In genomic region chr11:101307744-101308143, GRCm38 (mm10) we compare ENCODE assay signal across 26 mouse cellular contexts. TPM values are rescaled to one million over a fixed set of nuclear protein-coding genes. Genes with fewer than 3 reads are reported as not detected.
DNase-seq lines count a peak whose midpoint lies in the region; ATAC-seq and TF ChIP-seq lines count a peak whose summit lies in the region.
"Had no signal": no experiment of that assay in that cellular context is flagged by ENCODE, and none has a peak within 500 bp of the region (broad histone marks: within the 10 kb centered on the region; RNA-seq: fewer than 3 reads in every experiment).

No protein-coding gene starts in this region.

- no peak overlapping the region for H3K4me2 ChIP-seq in heart, embryonic 13.5 days
- H3K4me2 ChIP-seq in intestine, embryonic 15.5 days (replicated peaks) = no peak overlapping the region
- no peak overlapping the region for H3K4me2 ChIP-seq in stomach, postnatal 0 days (replicated peaks; ENCODE audit: low read depth)
- H3K4me2 ChIP-seq: embryonic facial prominence, embryonic 13.5 days; forebrain, embryonic 13.5 days; heart, embryonic 12.5 days; hindbrain, embryonic 12.5 days had no signal

- H3K36me3 ChIP-seq in heart, embryonic 13.5 days = no peaks in the 10 kb centered on the region
- no peaks in the 10 kb centered on the region for H3K36me3 ChIP-seq in ES-E14 (ENCODE audit: control insufficient read depth, insufficient read depth, low read length, poor library complexity, severe bottlenecking)
- no peaks in the 10 kb centered on the region for H3K36me3 ChIP-seq in intestine, embryonic 15.5 days
- no peaks in the 10 kb centered on the region for H3K36me3 ChIP-seq in stomach, postnatal 0 days (ENCODE audit: control insufficient read depth, insufficient read depth, low read length)
- H3K36me3 ChIP-seq: embryonic facial prominence, embryonic 13.5 days; heart, embryonic 12.5 days; hindbrain, embryonic 12.5 days had no signal

- H3K27ac ChIP-seq in heart, embryonic 13.5 days (replicated peaks) = no peak overlapping the region
- H3K27ac ChIP-seq in ES-E14 (ENCODE audit: insufficient read depth, low read depth, low read length, poor library complexity, severe bottlenecking) = no peak overlapping the region; the same call in 1 of the 2 replicates
- H3K27ac ChIP-seq in intestine, embryonic 15.5 days = no peak overlapping the region
- no peak overlapping the region for H3K27ac ChIP-seq in stomach, postnatal 0 days (replicated peaks)
- H3K27ac ChIP-seq: embryonic facial prominence, embryonic 13.5 days; forebrain, embryonic 13.5 days; gastrocnemius, adult 2 months; hindbrain, embryonic 12.5 days had no signal

- no peaks in the 10 kb centered on the region for H3K4me1 ChIP-seq in heart, embryonic 13.5 days
- H3K4me1 ChIP-seq in ES-E14 (ENCODE audit: control insufficient read depth in 2 of 2, insufficient read depth in 2 of 2, low read length in 2 of 2, poor library complexity in 1 of 2) = peaks cover 2 to 5% of the 10 kb centered on the region in 2 experiments; a peak in 1 of 4 replicates
- H3K4me1 ChIP-seq in intestine, embryonic 15.5 days (replicated peaks) = no peaks in the 10 kb centered on the region
- H3K4me1 ChIP-seq in stomach, postnatal 0 days (replicated peaks; ENCODE audit: control insufficient read depth, insufficient read depth) = no peaks in the 10 kb centered on the region
- H3K4me1 ChIP-seq: embryonic facial prominence, embryonic 13.5 days; forebrain, embryonic 13.5 days; heart, embryonic 12.5 days; hindbrain, embryonic 12.5 days had no signal

- peak overlapping the region; percentile 19; the same call in 1 of the 2 replicates for H3K9ac ChIP-seq in heart, embryonic 13.5 days
- no peak overlapping the region; the same call in 1 of the 2 replicates for H3K9ac ChIP-seq in ES-E14 (ENCODE audit: insufficient read depth, low read depth, low read length, poor library complexity, severe bottlenecking)
- no peak overlapping the region for H3K9ac ChIP-seq in intestine, embryonic 15.5 days
- no peak overlapping the region for H3K9ac ChIP-seq in stomach, postnatal 0 days (ENCODE audit: low read length)
- H3K9ac ChIP-seq: embryonic facial prominence, embryonic 13.5 days; forebrain, embryonic 13.5 days; forebrain, postnatal 0 days; heart, embryonic 12.5 days; hindbrain, embryonic 12.5 days had no signal

- H3K9me3 ChIP-seq in heart, embryonic 13.5 days = no peaks in the 10 kb centered on the region
- H3K9me3 ChIP-seq in ES-E14 (ENCODE audit: control insufficient read depth, insufficient read depth, low read depth, low read length) = no peaks in the 10 kb centered on the region
- no peaks in the 10 kb centered on the region for H3K9me3 ChIP-seq in intestine, embryonic 15.5 days
- no peaks in the 10 kb centered on the region for H3K9me3 ChIP-seq in stomach, postnatal 0 days (ENCODE audit: control insufficient read depth, low read length)
- H3K9me3 ChIP-seq: embryonic facial prominence, embryonic 13.5 days; forebrain, embryonic 13.5 days; heart, embryonic 12.5 days; hindbrain, embryonic 12.5 days had no signal

- in situ Hi-C loops in ES-E14 (cut with MboI; ENCODE audit: low sequenced_read_pairs in 2 of 2, unreplicated experiment in 2 of 2) = no loop called here

- no peak for TF ChIP-seq CTCF in stomach, postnatal 0 days (IDR thresholded peaks at IDR 0.05; ENCODE audit: low read depth)

- TF ChIP-seq EP300 in stomach, postnatal 0 days (optimal IDR thresholded peaks at IDR 0.05) = no peak

- no peak for ATAC-seq in heart, embryonic 13.5 days (ENCODE audit: extremely low read depth, insufficient number of reproducible peaks, low FRiP score, low TSS enrichment)
- peak; percentile 58 for ATAC-seq in intestine, embryonic 15.5 days
- ATAC-seq in stomach, postnatal 0 days (ENCODE audit: low FRiP score, low TSS enrichment) = peak; percentile 47; the same call in 1 of the 2 replicates
- ATAC-seq: activated CD4-positive, CD25-positive, alpha-beta regulatory T cell, adult 4 months; CD4-positive, CD25-positive, alpha-beta regulatory T cell, adult 4 months; forebrain, embryonic 13.5 days; forebrain, postnatal 0 days; hindbrain, embryonic 16.5 days had no signal

- H3K27me3 ChIP-seq in heart, embryonic 13.5 days (replicated peaks) = 0 out of 2 replicates have a peak, but pooled peaks cover 10% of the 10 kb centered on the region
- no peaks in the 10 kb centered on the region for H3K27me3 ChIP-seq in intestine, embryonic 15.5 days (replicated peaks)
- H3K27me3 ChIP-seq in stomach, postnatal 0 days (ENCODE audit: control insufficient read depth, insufficient read depth, low read length) = no peaks in the 10 kb centered on the region
- H3K27me3 ChIP-seq: heart, embryonic 12.5 days; hindbrain, embryonic 12.5 days had no signal

- DNase-seq in heart, postnatal 14 days = no peak
- peak; percentile 51 for DNase-seq in ES-E14 (ENCODE audit: low read depth, low spot score)
- no peak for DNase-seq in stomach, postnatal 0 days (ENCODE audit: low spot score)
- DNase-seq in right cerebral cortex, adult 18-20 months = no peak
- DNase-seq in spleen, postnatal 10 days (ENCODE audit: low spot score in 2 of 2) = no peak
- DNase-seq in adipocyte (ENCODE audit: low spot score) = no peak
- DNase-seq: adrenal gland, adult 2 months; adrenal gland, postnatal 25 days; B cell, adult 2 months; cerebellum, adult 18-20 months; cerebellum, adult 9-11 months; cerebellum, postnatal 36 days; forebrain, postnatal 0 days; gastrocnemius, adult 2 months; gastrocnemius, postnatal 25 days; heart, postnatal 4 days had no signal

- intact Hi-C loops in heart, postnatal 14 days (cut with DNase I) = no loop called here

- no peak overlapping the region for H3K4me3 ChIP-seq in heart, embryonic 13.5 days
- H3K4me3 ChIP-seq in ES-E14 (ENCODE audit: insufficient read depth in 1 of 2, low read depth in 1 of 2, low read length in 2 of 2, poor library complexity in 1 of 2, severe bottlenecking in 1 of 2) = no peak overlapping the region
- no peak overlapping the region for H3K4me3 ChIP-seq in intestine, embryonic 15.5 days (replicated peaks)
- no peak overlapping the region for H3K4me3 ChIP-seq in stomach, postnatal 0 days (ENCODE audit: low read depth, low read length)
- H3K4me3 ChIP-seq: embryonic facial prominence, embryonic 13.5 days; forebrain, embryonic 13.5 days; gastrocnemius, adult 2 months; heart, embryonic 12.5 days; hindbrain, embryonic 12.5 days had no signal

- WGBS in heart, embryonic 13.5 days = 23% methylated on average over 5 of the region's 5 CpGs
- 24% methylated on average over 5 of the region's 5 CpGs for WGBS in intestine, embryonic 15.5 days
- 22% methylated on average over 5 of the region's 5 CpGs for WGBS in stomach, postnatal 0 days

TF ChIP-seq in ES-E14, 5 proteins besides CTCF, POLR2A, EP300 and RAD21:
- TF ChIP-seq CHD2 (IDR thresholded peaks at IDR 0.05; ENCODE audit: low read depth, low read length) (peak; percentile 36; the same call in 1 of the 2 replicates), HCFC1 (IDR thresholded peaks at IDR 0.05; ENCODE audit: borderline replicate concordance, insufficient read depth, low read length) (no peak)

RNA-seq across cellular contexts. Expression of gene Becn1, which starts 5.7 kb away (rescaled TPM):
- 128 and 130 TPM in 2 replicates for polyA plus RNA-seq in heart, embryonic 13.5 days (2015; fragmentation: Nextera tagmentation; extraction: Ambion mirVana)
- total RNA-seq in heart, postnatal 14 days (2021) = 10 to 100 TPM; 90.0 to 96.3 TPM
- total RNA-seq in ES-E14 (2012; rRNA removed) = 80.6 and 89.2 TPM in 2 replicates
- polyA plus RNA-seq in intestine, embryonic 15.5 days (2015; fragmentation: Nextera tagmentation; extraction: Ambion mirVana) = 132 and 143 TPM in 2 replicates
- polyA plus RNA-seq in stomach, postnatal 0 days (2015; fragmentation: Nextera tagmentation; extraction: Ambion mirVana) = 102 and 110 TPM in 2 replicates

RNA-seq across cellular contexts. Expression of gene Psme3, which starts 8.3 kb away (rescaled TPM):
- 99.0 and 105 TPM in 2 replicates for polyA plus RNA-seq in heart, embryonic 13.5 days (2015; fragmentation: Nextera tagmentation; extraction: Ambion mirVana)
- total RNA-seq in heart, postnatal 14 days (2021) = 10 to 100 TPM; 80.9 to 96.0 TPM
- 40.0 and 57.0 TPM in 2 replicates for total RNA-seq in ES-E14 (2012; rRNA removed)
- polyA plus RNA-seq in intestine, embryonic 15.5 days (2015; fragmentation: Nextera tagmentation; extraction: Ambion mirVana) = 137 and 147 TPM in 2 replicates
- 64.2 and 66.9 TPM in 2 replicates for polyA plus RNA-seq in stomach, postnatal 0 days (2015; fragmentation: Nextera tagmentation; extraction: Ambion mirVana)

RNA-seq across cellular contexts. Expression of gene Aoc2, which starts 17.1 kb away (rescaled TPM):
- 0.70 and 0.75 TPM in 2 replicates for polyA plus RNA-seq in heart, embryonic 13.5 days (2015; fragmentation: Nextera tagmentation; extraction: Ambion mirVana)
- total RNA-seq in heart, postnatal 14 days (2021) = 1 to 10 TPM; 3.1 to 3.2 TPM
- 4.6 and 5.0 TPM in 2 replicates for total RNA-seq in ES-E14 (2012; rRNA removed)
- 1.2 and 1.3 TPM in 2 replicates for polyA plus RNA-seq in intestine, embryonic 15.5 days (2015; fragmentation: Nextera tagmentation; extraction: Ambion mirVana)
- 0.39 and 0.41 TPM in 2 replicates for polyA plus RNA-seq in stomach, postnatal 0 days (2015; fragmentation: Nextera tagmentation; extraction: Ambion mirVana)

RNA-seq across cellular contexts. Expression of gene Aoc3, which starts 22.7 kb away (rescaled TPM):
- 0.28 and 0.32 TPM in 2 replicates for polyA plus RNA-seq in heart, embryonic 13.5 days (2015; fragmentation: Nextera tagmentation; extraction: Ambion mirVana)
- total RNA-seq in heart, postnatal 14 days (2021) = 10 to 100 TPM; 36.9 to 42.0 TPM
- total RNA-seq in ES-E14 (2012; rRNA removed) = 0.62 and 0.95 TPM in 2 replicates
- 2.1 and 2.7 TPM in 2 replicates for polyA plus RNA-seq in intestine, embryonic 15.5 days (2015; fragmentation: Nextera tagmentation; extraction: Ambion mirVana)
- 5.1 TPM in 2 replicates for polyA plus RNA-seq in stomach, postnatal 0 days (2015; fragmentation: Nextera tagmentation; extraction: Ambion mirVana)
- total RNA-seq: granulocyte monocyte progenitor cell, adult 5-6 weeks had no signal
- polyA plus RNA-seq: activated CD4-positive, CD25-positive, alpha-beta regulatory T cell, adult 4 months; CD4-positive, CD25-positive, alpha-beta regulatory T cell, adult 4 months; forebrain, embryonic 13.5 days; hindbrain, embryonic 12.5 days had no signal

RNA-seq across cellular contexts. Expression of gene Coa3, which starts 28.8 kb away (rescaled TPM):
- polyA plus RNA-seq in heart, embryonic 13.5 days (2015; fragmentation: Nextera tagmentation; extraction: Ambion mirVana) = 165 and 171 TPM in 2 replicates
- total RNA-seq in heart, postnatal 14 days (2021) = 10 to 100 TPM; 84.0 to 89.7 TPM
- 107 and 139 TPM in 2 replicates for total RNA-seq in ES-E14 (2012; rRNA removed)
- polyA plus RNA-seq in intestine, embryonic 15.5 days (2015; fragmentation: Nextera tagmentation; extraction: Ambion mirVana) = 250 and 261 TPM in 2 replicates
- polyA plus RNA-seq in stomach, postnatal 0 days (2015; fragmentation: Nextera tagmentation; extraction: Ambion mirVana) = 175 and 180 TPM in 2 replicates
